Mouse (Mus musculus) inflammation-experienced regulatory T-cells (primary cell): ENCODE data around the gene Olfr105-ps. TPM values are rescaled to one million over a fixed set of nuclear protein-coding genes. Genes with fewer than 3 reads are reported as not detected.

Source experiments
- polyA plus RNA-seq, 2 experiments: library from polyadenylated mRNA; unstranded; fragments of 100-300 nt; shearing (Covaris generic); gene quantifications; one replicate each; pipeline ENCODE4 v1.2.1; 2017

Olfr105-ps gene
- polyA plus RNA-seq: under 1 TPM in 1 of 2 experiments, not detected in 1; 0.12 TPM

DNA sequence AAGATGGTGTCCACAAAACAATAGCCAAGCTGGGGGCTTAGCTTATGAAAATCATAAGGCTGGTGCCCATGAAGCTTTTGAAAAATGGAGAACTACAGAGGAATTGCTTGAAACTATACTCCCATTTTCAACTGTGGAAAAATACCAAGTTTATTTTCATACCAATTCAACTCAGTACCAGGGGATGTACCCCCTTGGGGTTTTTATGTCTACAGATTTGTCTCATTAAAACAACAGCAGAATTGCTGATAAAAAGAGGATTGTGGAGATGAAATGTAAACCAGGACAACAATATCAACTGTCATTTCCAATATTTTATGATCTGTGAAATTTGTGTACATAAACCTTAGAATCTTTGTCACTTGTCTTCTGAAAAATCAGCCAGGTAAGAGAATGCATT, at the start of gene Olfr105-ps:
TSS of gene Olfr105-ps (plus strand) at position 301 of the 400 bp plus-strand sequence.

DNA sequence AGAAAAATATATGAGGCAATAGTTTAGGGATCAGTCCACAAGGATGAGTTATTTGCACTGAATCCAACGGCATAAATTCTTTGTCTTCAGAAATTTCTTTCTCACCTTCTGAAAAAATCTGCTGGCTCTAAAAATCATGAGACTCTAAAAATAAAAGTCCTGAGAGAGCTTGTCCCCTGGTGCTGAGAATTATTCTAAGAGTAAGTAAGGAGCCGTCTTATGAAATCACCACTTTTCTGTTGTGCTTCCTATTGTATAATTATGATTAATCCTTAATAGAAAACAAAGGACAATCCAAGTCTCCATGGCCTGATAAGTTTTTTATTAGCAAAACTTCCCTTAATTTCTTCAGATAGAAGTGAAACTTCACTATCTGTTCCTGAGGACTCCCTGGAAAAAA, 39.2 kb upstream of the Olfr105-ps start, which contains the start of gene Olfr103:
TSS of gene Olfr103 (minus strand) at position 101 of the 400 bp plus-strand sequence.

DNA sequence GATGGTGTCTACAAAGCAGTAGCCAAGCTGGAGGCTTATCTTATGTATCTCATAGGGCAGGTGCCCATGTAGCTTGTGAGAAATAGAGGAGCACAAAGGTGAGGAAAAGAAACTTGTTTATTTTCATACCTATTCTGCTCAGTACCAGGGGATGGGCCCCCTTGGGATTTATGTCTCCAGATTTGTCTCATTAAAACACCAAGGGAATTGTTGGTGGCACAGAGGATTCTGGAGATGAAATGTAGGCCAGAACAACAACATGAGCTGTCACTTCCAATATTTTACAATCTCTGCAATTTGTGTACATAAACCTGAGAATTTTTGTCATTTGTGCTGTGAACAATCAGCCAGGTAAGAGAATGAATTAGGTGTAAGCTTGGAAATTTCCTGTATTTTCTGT, 19.6 kb upstream of the Olfr105-ps start, which contains the start of gene Olfr104-ps:
TSS of gene Olfr104-ps (plus strand) at position 301 of the 400 bp plus-strand sequence.

DNA sequence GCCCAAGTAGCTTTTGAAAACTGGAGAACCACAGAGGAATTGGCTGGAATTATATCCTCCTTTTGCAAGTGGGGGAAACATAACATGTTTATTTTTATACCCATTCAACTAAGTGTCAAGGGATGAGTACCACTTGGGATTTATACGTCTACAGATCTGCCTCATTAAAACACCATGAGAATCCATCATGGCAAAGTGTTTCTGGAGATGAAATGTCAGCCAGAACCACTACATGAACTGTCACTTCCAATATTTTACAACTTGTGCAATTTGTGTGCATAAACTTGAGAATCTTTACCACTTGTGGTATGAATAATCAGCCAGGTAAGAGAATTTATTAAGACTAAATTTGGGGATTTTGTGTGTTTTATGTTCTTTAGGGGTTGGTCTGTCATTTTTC, 11.3 kb downstream of the Olfr105-ps start, which contains the start of gene Olfr106-ps:
TSS of gene Olfr106-ps (plus strand) at position 301 of the 400 bp plus-strand sequence.

DNA sequence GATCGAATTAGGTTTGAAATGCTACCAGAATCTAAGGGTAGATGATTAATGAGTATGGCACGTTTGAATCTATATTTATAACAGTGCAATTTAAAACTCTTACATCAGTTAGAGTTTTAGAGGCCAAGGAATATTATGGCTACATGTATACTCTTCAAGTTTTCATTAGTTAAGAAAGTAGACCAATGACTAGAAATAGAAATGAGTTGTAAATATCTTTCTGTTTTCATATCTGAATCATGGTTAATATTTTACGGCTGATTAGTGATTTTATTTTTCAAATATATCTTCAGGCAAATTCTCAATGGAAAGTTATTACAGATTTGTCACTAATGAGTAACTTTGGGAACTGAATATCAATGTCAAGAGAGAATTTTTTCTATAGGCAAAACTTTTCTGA, 20.1 kb downstream of the Olfr105-ps start, which contains the start of gene Olfr107:
TSS of gene Olfr107 (plus strand) at position 301 of the 400 bp plus-strand sequence.

Other genes with a start within 250 kb of the Olfr105-ps start
- not detected for gene Olfr93, start 217.5 kb upstream of the Olfr105-ps start, polyA plus RNA-seq
- gene Ubd, start 185.1 kb upstream of the Olfr105-ps start, polyA plus RNA-seq: 1 to 10 TPM in 1 of 2 experiments, under 1 TPM in 1; 0.17 to 2.7 TPM
- not detected for gene Olfr94, start 178.0 kb upstream of the Olfr105-ps start, polyA plus RNA-seq
- not detected for gene Olfr95, start 165.9 kb upstream of the Olfr105-ps start, polyA plus RNA-seq
- gene Olfr96, start 158.9 kb upstream of the Olfr105-ps start, polyA plus RNA-seq: under 1 TPM; 0.19 to 0.78 TPM
- gene Olfr97, start 141.7 kb upstream of the Olfr105-ps start, polyA plus RNA-seq: not detected
- gene Olfr98, start 115.3 kb upstream of the Olfr105-ps start, polyA plus RNA-seq: under 1 TPM in 1 of 2 experiments, not detected in 1; 0.33 TPM
- 100 to 1,000 TPM; 103 to 115 TPM for gene H2-M3, start 108.8 kb upstream of the Olfr105-ps start, polyA plus RNA-seq
- gene Olfr99, start 95.6 kb upstream of the Olfr105-ps start, polyA plus RNA-seq: 1 to 10 TPM; 2.4 to 4.4 TPM
- gene Olfr101, start 74.7 kb upstream of the Olfr105-ps start, polyA plus RNA-seq: under 1 TPM in 1 of 2 experiments, not detected in 1; 0.34 TPM
- 1 to 10 TPM in 1 of 2 experiments, under 1 TPM in 1; 0.46 to 1.3 TPM for gene Olfr102, start 62.0 kb upstream of the Olfr105-ps start, polyA plus RNA-seq
- not detected for gene Olfr103, start 39.3 kb upstream of the Olfr105-ps start, polyA plus RNA-seq
- gene Olfr104-ps, start 19.5 kb upstream of the Olfr105-ps start, polyA plus RNA-seq: not detected
- not detected for gene Olfr106-ps, start 11.4 kb downstream of the Olfr105-ps start, polyA plus RNA-seq
- under 1 TPM; 0.05 to 0.44 TPM for gene Olfr107, start 20.2 kb downstream of the Olfr105-ps start, polyA plus RNA-seq
- not detected for gene Olfr108, start 66.4 kb downstream of the Olfr105-ps start, polyA plus RNA-seq
- gene Olfr109, start 79.9 kb downstream of the Olfr105-ps start, polyA plus RNA-seq: under 1 TPM; 0.02 to 0.33 TPM
- 1 to 10 TPM in 1 of 2 experiments, not detected in 1; 1.2 TPM for gene H2-M2, start 104.5 kb downstream of the Olfr105-ps start, polyA plus RNA-seq
- not detected for gene Olfr110, start 113.4 kb downstream of the Olfr105-ps start, polyA plus RNA-seq
- not detected for gene Olfr111, start 129.0 kb downstream of the Olfr105-ps start, polyA plus RNA-seq
- gene Olfr112, start 190.4 kb downstream of the Olfr105-ps start, polyA plus RNA-seq: not detected
- gene Olfr113, start 198.6 kb downstream of the Olfr105-ps start, polyA plus RNA-seq: under 1 TPM in 1 of 2 experiments, not detected in 1; 0.17 TPM
- gene Olfr114, start 213.7 kb downstream of the Olfr105-ps start, polyA plus RNA-seq: not detected
- not detected for gene Olfr115, start 248.1 kb downstream of the Olfr105-ps start, polyA plus RNA-seq
- not detected for gene Olfr116, start 248.2 kb downstream of the Olfr105-ps start, polyA plus RNA-seq